Mouse (Mus musculus): Measurements from ENCODE around the gene Kcnh5. TPM values are rescaled to one million over a fixed set of nuclear protein-coding genes. Genes with fewer than 3 reads are reported as not detected.

Kcnh5 gene
- polyA plus RNA-seq, 1 experiment from 2014 or later = 0.18 TPM

DNA sequence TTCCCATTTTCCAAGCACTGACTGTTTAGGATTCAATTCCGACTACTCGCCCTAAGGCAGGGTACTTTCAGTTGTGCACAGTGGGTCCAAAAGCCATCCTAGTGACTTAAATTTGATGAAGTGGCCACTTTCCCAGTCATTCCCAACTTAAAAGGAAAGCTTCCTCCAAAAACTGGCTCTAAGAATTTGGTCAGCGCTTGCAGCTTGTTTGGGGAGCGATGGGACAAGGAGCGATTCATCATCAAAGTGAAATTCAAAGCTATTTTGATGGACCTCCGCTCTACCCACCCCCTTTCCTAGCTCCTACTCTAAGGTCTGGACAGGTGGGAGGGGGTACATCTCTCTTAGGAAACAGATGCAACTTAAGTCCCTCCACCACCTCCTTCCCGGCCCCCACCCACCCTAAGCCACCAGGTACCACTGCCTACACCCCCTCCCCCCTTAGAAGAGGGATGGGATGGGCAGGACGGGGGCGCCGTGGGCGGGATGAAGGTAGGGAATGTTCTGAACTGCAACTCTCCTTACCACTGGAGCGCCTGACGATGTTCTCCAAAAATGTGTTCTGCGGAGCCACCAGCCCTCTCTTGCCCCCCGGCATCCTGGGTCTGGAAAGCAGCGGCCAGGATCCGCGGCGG lies 1.1 kb downstream of the Kcnh5 start:
- no peak for TF ChIP-seq CTCF (IDR thresholded peaks at IDR 0.05; ENCODE audit: low read depth)
- Histone ChIP-seq H3K4me1 (replicated peaks; ENCODE audit: insufficient read depth, low read length) (0 out of 2 replicates have a peak, but pooled peaks cover 7% of the 10 kb centered on the region), H3K36me3 (ENCODE audit: insufficient read depth, low read length) (no peaks in the 10 kb centered on the region), H3K27me3 (ENCODE audit: insufficient read depth, low read length) (peaks cover 34% of the 10 kb centered on the region), H3K9ac (ENCODE audit: low read depth, low read length) (no peak overlapping the region), H3K9me3 (replicated peaks; ENCODE audit: low read length) (no peaks in the 10 kb centered on the region), H3K4me2 (ENCODE audit: low read length) (peak overlapping the region; percentile 60), H3K27ac (no peak overlapping the region), H3K4me3 (replicated peaks; ENCODE audit: low read depth, low read length) (peak overlapping the region; percentile 35)
- WGBS = 4% methylated on average over 19 of the region's 19 CpGs
- DNase-seq (ENCODE audit: low spot score) (no peak), ATAC-seq (replicated peaks; ENCODE audit: low FRiP score, low read depth) (0 out of 2 replicates have a peak, but pooled peaks have one; percentile 25)

DNA sequence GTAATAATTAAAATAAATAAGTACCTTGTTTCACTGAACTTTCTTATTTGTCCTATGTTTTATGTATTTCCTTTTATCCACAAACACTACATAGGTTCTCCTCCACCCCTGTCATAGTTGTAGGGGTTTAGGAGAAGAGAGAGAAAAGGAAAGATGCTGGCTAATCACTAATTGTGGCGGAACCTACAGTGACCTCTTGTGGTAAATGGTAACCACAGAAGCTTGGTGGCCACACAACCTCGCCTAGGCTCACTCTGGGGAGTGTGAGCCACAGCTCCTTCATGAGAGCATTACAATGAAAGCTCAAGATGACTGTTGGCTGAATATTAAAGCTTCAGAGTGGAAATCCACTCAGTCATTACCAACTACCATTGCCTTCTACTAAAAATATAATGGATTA lies 6.2 kb downstream of the Kcnh5 start:
- peak; percentile 65 for TF ChIP-seq CTCF (IDR thresholded peaks at IDR 0.05; ENCODE audit: low read depth)
- Histone ChIP-seq H3K27me3 (ENCODE audit: insufficient read depth, low read length) (peaks cover 2% of the 10 kb centered on the region; the same call in 1 of the 2 replicates), H3K9ac (ENCODE audit: low read depth, low read length) (no peak overlapping the region), H3K36me3 (ENCODE audit: insufficient read depth, low read length) (no peaks in the 10 kb centered on the region), H3K9me3 (replicated peaks; ENCODE audit: low read length) (no peaks in the 10 kb centered on the region), H3K4me2 (ENCODE audit: low read length) (no peak overlapping the region), H3K27ac (no peak overlapping the region), H3K4me1 (replicated peaks; ENCODE audit: insufficient read depth, low read length) (no peaks in the 10 kb centered on the region), H3K4me3 (replicated peaks; ENCODE audit: low read depth, low read length) (no peak overlapping the region)
- DNase-seq (ENCODE audit: low spot score) = peak; percentile 43
- 35% methylated on average over 2 of the region's 2 CpGs for WGBS
- no peak for ATAC-seq (replicated peaks; ENCODE audit: low FRiP score, low read depth)

DNA sequence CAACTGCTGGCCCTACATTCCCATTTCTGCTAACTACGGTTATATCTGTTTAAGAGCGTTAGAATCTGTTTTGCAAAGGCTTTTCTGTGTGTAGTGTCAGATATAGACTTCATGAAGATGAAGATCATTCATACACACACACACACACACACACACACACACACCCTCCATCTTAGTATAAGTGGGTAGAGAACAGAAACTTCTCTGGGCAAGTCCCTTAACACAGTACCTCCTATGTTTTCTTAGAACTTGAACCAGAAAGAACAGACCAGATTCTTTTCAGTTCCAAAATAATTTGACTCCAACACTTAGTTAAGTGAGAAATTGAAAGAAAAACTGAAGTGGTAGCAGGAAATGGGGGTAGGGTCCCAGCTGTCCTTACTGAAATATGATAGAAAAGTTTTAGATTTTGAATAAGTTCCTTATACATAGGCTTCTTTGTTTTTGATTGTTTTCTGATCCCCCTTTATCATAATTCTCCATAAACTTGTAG lies 24.0 kb downstream of the Kcnh5 start:
- Histone ChIP-seq H3K4me1 (replicated peaks; ENCODE audit: insufficient read depth, low read length) (no peaks in the 10 kb centered on the region), H3K36me3 (ENCODE audit: insufficient read depth, low read length) (no peaks in the 10 kb centered on the region), H3K9ac (ENCODE audit: low read depth, low read length) (no peak overlapping the region), H3K9me3 (replicated peaks; ENCODE audit: low read length) (no peaks in the 10 kb centered on the region), H3K27ac (no peak overlapping the region), H3K27me3 (ENCODE audit: insufficient read depth, low read length) (no peaks in the 10 kb centered on the region), H3K4me2 (ENCODE audit: low read length) (no peak overlapping the region), H3K4me3 (replicated peaks; ENCODE audit: low read depth, low read length) (no peak overlapping the region)
- TF ChIP-seq CTCF (IDR thresholded peaks at IDR 0.05; ENCODE audit: low read depth) = no peak
- ATAC-seq (replicated peaks; ENCODE audit: low FRiP score, low read depth) (no peak), DNase-seq (ENCODE audit: low spot score) (no peak)
- WGBS = 98% methylated on average over 2 of the region's 2 CpGs

DNA sequence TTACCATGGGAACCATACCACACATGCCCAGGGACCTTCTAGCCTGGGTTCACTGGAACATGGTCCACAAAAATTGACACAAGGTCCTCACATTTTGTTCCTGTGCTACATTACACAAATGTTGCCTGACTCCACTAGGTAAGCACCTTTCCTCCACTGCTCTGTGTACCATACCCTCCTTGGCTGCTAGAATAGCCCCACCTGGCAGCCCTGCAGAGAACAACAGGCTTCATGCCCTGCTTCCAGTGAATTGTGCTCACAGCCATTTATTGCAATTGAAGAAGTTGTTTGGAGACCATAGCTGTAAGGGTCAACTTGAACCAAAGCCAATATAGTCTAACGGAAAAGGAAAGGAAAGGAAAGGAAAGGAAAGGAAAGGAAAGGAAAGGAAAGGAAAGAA lies 37.3 kb downstream of the Kcnh5 start:
- Histone ChIP-seq H3K4me2 (ENCODE audit: low read length) (no peak overlapping the region), H3K27ac (no peak overlapping the region), H3K4me3 (replicated peaks; ENCODE audit: low read depth, low read length) (no peak overlapping the region), H3K9ac (ENCODE audit: low read depth, low read length) (no peak overlapping the region), H3K36me3 (ENCODE audit: insufficient read depth, low read length) (no peaks in the 10 kb centered on the region), H3K27me3 (ENCODE audit: insufficient read depth, low read length) (no peaks in the 10 kb centered on the region), H3K4me1 (replicated peaks; ENCODE audit: insufficient read depth, low read length) (no peaks in the 10 kb centered on the region), H3K9me3 (replicated peaks; ENCODE audit: low read length) (no peaks in the 10 kb centered on the region)
- ATAC-seq (replicated peaks; ENCODE audit: low FRiP score, low read depth) (no peak), DNase-seq (ENCODE audit: low spot score) (no peak)
- 79% methylated on average over 1 of the region's 1 CpGs for WGBS
- TF ChIP-seq CTCF (IDR thresholded peaks at IDR 0.05; ENCODE audit: low read depth) = peak; percentile 53

- Histone ChIP-seq H3K4me2 (ENCODE audit: low read length) (no peak overlapping the region), H3K27me3 (ENCODE audit: insufficient read depth, low read length) (no peaks in the 10 kb centered on the region), H3K36me3 (ENCODE audit: insufficient read depth, low read length) (no peaks in the 10 kb centered on the region), H3K4me3 (replicated peaks; ENCODE audit: low read depth, low read length) (no peak overlapping the region), H3K27ac (no peak overlapping the region), H3K9me3 (replicated peaks; ENCODE audit: low read length) (no peaks in the 10 kb centered on the region), H3K9ac (ENCODE audit: low read depth, low read length) (no peak overlapping the region), H3K4me1 (replicated peaks; ENCODE audit: insufficient read depth, low read length) (no peaks in the 10 kb centered on the region)
- DNase-seq (ENCODE audit: low spot score) (no peak), ATAC-seq (replicated peaks; ENCODE audit: low FRiP score, low read depth) (no peak)
- WGBS = 76% methylated on average over 5 of the region's 5 CpGs
- TF ChIP-seq CTCF (IDR thresholded peaks at IDR 0.05; ENCODE audit: low read depth) = no peak
Observed at GRCm38 (mm10) chr12:75091921-75092320, 85.2 kb downstream of the Kcnh5 start.

DNA sequence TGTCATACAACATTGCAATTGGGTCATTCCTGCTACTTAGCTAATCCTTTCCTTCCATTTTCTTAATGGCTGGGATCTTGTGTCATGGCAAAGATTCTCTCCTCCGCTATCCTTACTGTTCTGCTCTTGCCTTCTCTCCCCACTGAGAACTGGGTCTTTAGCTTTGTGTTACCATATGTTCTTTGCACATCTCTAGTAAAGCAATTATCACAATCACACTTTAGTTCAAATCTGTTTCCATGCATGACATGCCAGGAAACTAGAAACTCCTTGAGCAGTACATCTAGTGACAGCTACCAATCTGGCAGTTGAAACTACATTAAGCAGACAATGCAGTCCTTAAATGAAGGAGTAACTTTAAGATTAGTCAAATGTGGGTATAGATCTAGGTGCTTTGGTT lies 86.2 kb downstream of the Kcnh5 start:
- Histone ChIP-seq H3K36me3 (ENCODE audit: insufficient read depth, low read length) (no peaks in the 10 kb centered on the region), H3K4me1 (replicated peaks; ENCODE audit: insufficient read depth, low read length) (no peaks in the 10 kb centered on the region), H3K27ac (no peak overlapping the region), H3K9ac (ENCODE audit: low read depth, low read length) (no peak overlapping the region), H3K4me3 (replicated peaks; ENCODE audit: low read depth, low read length) (no peak overlapping the region), H3K9me3 (replicated peaks; ENCODE audit: low read length) (no peaks in the 10 kb centered on the region), H3K27me3 (ENCODE audit: insufficient read depth, low read length) (no peaks in the 10 kb centered on the region), H3K4me2 (ENCODE audit: low read length) (no peak overlapping the region)
- no peak for ATAC-seq (replicated peaks; ENCODE audit: low FRiP score, low read depth)
- no peak for DNase-seq (ENCODE audit: low spot score)
- no peak for TF ChIP-seq CTCF (IDR thresholded peaks at IDR 0.05; ENCODE audit: low read depth)
- 91% methylated on average over 1 of the region's 1 CpGs for WGBS

GRCm38 (mm10) chr12:75077175-75077574 lies 100.0 kb downstream of the Kcnh5 start:
- no peak for TF ChIP-seq CTCF (IDR thresholded peaks at IDR 0.05; ENCODE audit: low read depth)
- DNase-seq (ENCODE audit: low spot score) (peak; percentile 3), ATAC-seq (replicated peaks; ENCODE audit: low FRiP score, low read depth) (no peak)
- no peak overlapping the region for H3K9ac ChIP-seq (ENCODE audit: low read depth, low read length)
- H3K27me3 ChIP-seq (ENCODE audit: insufficient read depth, low read length) = no peaks in the 10 kb centered on the region
- WGBS = 27% methylated on average over 5 of the region's 5 CpGs
- H3K9me3 ChIP-seq (replicated peaks; ENCODE audit: low read length) = no peaks in the 10 kb centered on the region
- no peaks in the 10 kb centered on the region for H3K36me3 ChIP-seq (ENCODE audit: insufficient read depth, low read length)
- no peak overlapping the region for H3K27ac ChIP-seq
- no peak overlapping the region for H3K4me2 ChIP-seq (ENCODE audit: low read length)
- H3K4me1 ChIP-seq (replicated peaks; ENCODE audit: insufficient read depth, low read length) = no peaks in the 10 kb centered on the region
- H3K4me3 ChIP-seq (replicated peaks; ENCODE audit: low read depth, low read length) = no peak overlapping the region

Data from kidney, postnatal 0 days (tissue).